Mouse (Mus musculus) G1E (cell line): ENCODE results near the gene Setd6.

ENCODE experiments used
- CTCF ChIP-seq: IDR thresholded peaks from 2 replicates; pipeline ENCODE4 v1.5.1; 2012; ENCODE audit warnings: low read depth, low read length, inconsistent platforms, mixed read lengths
- GATA2 ChIP-seq: IDR thresholded peaks from 2 replicates; pipeline ENCODE4 v1.6.1; 2012; ENCODE audit warnings: low read depth, low read length, inconsistent platforms, borderline replicate concordance

DNA sequence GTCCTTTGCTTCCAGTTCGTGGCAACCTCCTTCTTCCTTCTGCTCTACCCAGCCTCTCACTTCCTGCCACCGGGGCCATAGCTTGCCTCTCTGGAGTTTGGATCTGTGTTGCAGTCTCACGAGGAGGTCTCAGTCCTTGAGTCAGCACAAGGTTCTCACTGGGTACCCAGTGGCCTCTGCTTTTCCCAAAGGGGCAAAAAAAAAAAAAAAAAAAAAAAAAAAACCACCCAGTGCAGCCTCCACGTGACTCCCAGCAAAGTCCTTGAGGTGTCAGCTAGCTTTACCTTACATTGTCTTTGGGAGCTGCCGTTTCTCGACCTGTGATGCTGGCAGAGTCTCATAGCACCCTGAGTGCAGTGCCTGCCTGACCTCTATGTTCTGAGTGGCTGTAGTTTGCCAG, 17.5 kb upstream of the Setd6 start:
- TF ChIP-seq GATA2 (no peak), CTCF (no peak)
